Mouse (Mus musculus) G1E (cell line): ENCODE results near the gene Pgf.

Experiments
- CTCF ChIP-seq: IDR thresholded peaks from 2 replicates; pipeline ENCODE4 v1.5.1; 2012; ENCODE audit warnings: low read depth, low read length, inconsistent platforms, mixed read lengths
- GATA2 ChIP-seq: IDR thresholded peaks from 2 replicates; pipeline ENCODE4 v1.6.1; 2012; ENCODE audit warnings: low read depth, low read length, inconsistent platforms, borderline replicate concordance

DNA sequence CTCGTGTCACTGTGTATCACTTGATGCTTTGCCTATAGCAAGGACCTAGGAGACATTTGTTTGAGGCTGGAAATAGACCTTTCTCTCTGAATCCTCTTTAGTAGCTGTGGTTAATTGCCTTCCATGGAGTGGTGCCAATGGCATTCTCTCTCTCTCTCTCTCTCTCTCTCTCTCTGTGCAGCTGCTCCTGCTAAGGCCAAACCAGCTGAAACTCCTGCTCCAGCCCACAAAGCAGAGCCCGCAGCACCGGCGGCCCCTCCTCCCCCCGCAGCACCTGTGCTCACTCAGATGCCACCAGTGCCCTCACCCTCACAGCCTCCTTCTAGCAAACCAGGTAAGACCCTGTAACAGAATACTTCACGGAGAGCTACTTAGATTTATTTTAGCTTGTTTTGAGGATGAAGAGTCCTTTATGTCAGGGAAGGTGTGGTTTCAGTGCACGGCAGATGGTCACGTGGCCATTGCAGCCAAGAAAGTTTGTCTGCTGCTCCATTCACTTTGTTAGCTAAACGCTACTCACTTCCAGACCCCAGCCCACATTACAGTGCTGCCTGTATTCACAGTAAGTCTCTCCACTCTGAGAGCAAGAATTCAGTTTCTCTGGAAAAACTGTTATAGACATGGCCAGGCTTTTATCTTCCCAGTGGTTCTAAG, 55.7 kb downstream of the Pgf start:
- no peak for TF ChIP-seq CTCF
- no peak for TF ChIP-seq GATA2
